Mouse (Mus musculus) adrenal gland, postnatal 4 days (tissue): ENCODE measurements at regions not wholly inside any gene's neighbourhood (a gene's known extent, or its start where the extent isn't known, plus 50 kb on each side); places are given as distances from the start of the nearest gene placed in this dataset.
A peak's percentile ranks its signal among the peaks of the same experiment; 100 is the strongest.
"Not testable (repeated sequence)": the region's sequence is repeated elsewhere in the genome, so short reads cannot be mapped to it uniquely, and the experiment has no call there.

Experiments
- DNase-seq, 2 experiments: peaks; one replicate each; pipeline ENCODE4 v3.0.0; 2021 to 2022; ENCODE audit warnings: low spot score in 2 of 2, mixed read lengths in 2 of 2

- DNase-seq: no peak
Observed at GRCm38 (mm10) chr12:54519370-54519769, 137.0 kb downstream of the Sptssa start.

- DNase-seq: no peak
Observed at GRCm38 (mm10) chr12:54517265-54517664, 139.1 kb downstream of the Sptssa start.

GRCm38 (mm10) chr12:54516463-54516862 lies 139.9 kb downstream of the Sptssa start:
- no peak for DNase-seq

GRCm38 (mm10) chr12:54516039-54516438 lies 140.3 kb downstream of the Sptssa start:
- DNase-seq: not testable (repeated sequence)

GRCm38 (mm10) chr12:54509903-54510302 lies 146.5 kb downstream of the Sptssa start:
- no peak for DNase-seq

GRCm38 (mm10) chr12:54502775-54503174 lies 153.6 kb downstream of the Sptssa start:
- no peak for DNase-seq

- DNase-seq: no peak
Observed at GRCm38 (mm10) chr12:54499963-54500362, 156.4 kb downstream of the Sptssa start.

GRCm38 (mm10) chr12:54495701-54496374 lies 160.5 kb downstream of the Sptssa start:
- DNase-seq: no peak

GRCm38 (mm10) chr12:54494756-54495375 lies 161.5 kb downstream of the Sptssa start:
- no peak for DNase-seq

- no peak for DNase-seq
Observed at GRCm38 (mm10) chr12:54492737-54493136, 163.6 kb downstream of the Sptssa start.

- DNase-seq: no peak
Observed at GRCm38 (mm10) chr12:54490460-54490859, 165.9 kb downstream of the Sptssa start.

- DNase-seq: peak; percentile 5 to 20
Observed at GRCm38 (mm10) chr12:54489675-54490074, 166.7 kb downstream of the Sptssa start.

GRCm38 (mm10) chr12:54487689-54488088 lies 168.7 kb downstream of the Sptssa start:
- no peak for DNase-seq

GRCm38 (mm10) chr12:54482020-54482419 lies 174.4 kb downstream of the Sptssa start:
- no peak for DNase-seq

GRCm38 (mm10) chr12:54479841-54480240 lies 176.5 kb downstream of the Sptssa start:
- no peak for DNase-seq

GRCm38 (mm10) chr12:54472881-54473280 lies 183.5 kb downstream of the Sptssa start:
- no peak for DNase-seq

- no peak for DNase-seq
Observed at GRCm38 (mm10) chr12:54472407-54472806, 184.0 kb downstream of the Sptssa start.

- DNase-seq: no peak
Observed at GRCm38 (mm10) chr12:54467635-54468034, 188.7 kb downstream of the Sptssa start.

- no peak for DNase-seq
Observed at GRCm38 (mm10) chr12:54463806-54464205, 192.6 kb downstream of the Sptssa start.

GRCm38 (mm10) chr12:54461411-54461810 lies 195.0 kb downstream of the Sptssa start:
- no peak for DNase-seq

- DNase-seq: no peak
Observed at GRCm38 (mm10) chr12:54460135-54460523, 196.2 kb downstream of the Sptssa start.

- no peak for DNase-seq
Observed at GRCm38 (mm10) chr12:54459462-54460134, 196.8 kb downstream of the Sptssa start.
